In genomic region chr6:51330069-51330706, GRCm38 (mm10) we compare ENCODE assay signal across 21 mouse cellular contexts.
DNase-seq lines count a peak whose midpoint lies in the region; ATAC-seq and TF ChIP-seq lines count a peak whose summit lies in the region.
"Had no signal": no experiment of that assay in that cellular context is flagged by ENCODE, and none has a peak within 500 bp of the region (broad histone marks: within the 10 kb centered on the region; RNA-seq: fewer than 3 reads in every experiment).

No protein-coding gene starts in this region.

- peak overlapping the region; percentile 37; the same call in 1 of the 2 replicates for H3K4me2 ChIP-seq in heart, embryonic 16.5 days (ENCODE audit: low read depth, low read length)
- no peak overlapping the region for H3K4me2 ChIP-seq in intestine, embryonic 16.5 days (ENCODE audit: low read depth, low read length)
- H3K4me2 ChIP-seq: embryonic facial prominence, embryonic 12.5 days; forebrain, embryonic 13.5 days; forebrain, embryonic 15.5 days had no signal

- H3K4me3 ChIP-seq in heart, embryonic 16.5 days (ENCODE audit: low read length): no peak overlapping the region
- H3K4me3 ChIP-seq in heart, adult 2 months: no peak overlapping the region
- no peak overlapping the region for H3K4me3 ChIP-seq in intestine, embryonic 16.5 days (ENCODE audit: low read length)
- H3K4me3 ChIP-seq: embryonic facial prominence, embryonic 10.5 days; embryonic facial prominence, embryonic 12.5 days; forebrain, embryonic 13.5 days; forebrain, embryonic 15.5 days had no signal

- TF ChIP-seq CTCF in heart, adult 2 months (IDR thresholded peaks at IDR 0.05): no peak

- H3K9ac ChIP-seq in heart, embryonic 16.5 days (ENCODE audit: low read length): no peak overlapping the region
- H3K9ac ChIP-seq in heart, adult 2 months (ENCODE audit: low read depth, low read length): no peak overlapping the region
- no peak overlapping the region for H3K9ac ChIP-seq in intestine, embryonic 16.5 days (ENCODE audit: low read depth, low read length)
- H3K9ac ChIP-seq: embryonic facial prominence, embryonic 12.5 days; forebrain, embryonic 13.5 days; forebrain, embryonic 15.5 days had no signal

- no peak for TF ChIP-seq POLR2A in heart, adult 2 months (IDR thresholded peaks at IDR 0.05; ENCODE audit: insufficient read depth, low read depth, low read length)

- no peak for ATAC-seq in heart, embryonic 16.5 days (replicated peaks; ENCODE audit: extremely low read depth, insufficient read depth, low FRiP score)
- ATAC-seq in intestine, embryonic 16.5 days: no peak
- ATAC-seq: activated CD4-positive, CD25-positive, alpha-beta regulatory T cell, adult 4 months; forebrain, embryonic 13.5 days; forebrain, embryonic 15.5 days; Patski had no signal

- H3K27me3 ChIP-seq in heart, embryonic 16.5 days (ENCODE audit: control insufficient read depth, insufficient read depth, low read length): no peaks in the 10 kb centered on the region
- no peaks in the 10 kb centered on the region for H3K27me3 ChIP-seq in heart, adult 2 months (ENCODE audit: control insufficient read depth, insufficient read depth, low read length)
- H3K27me3 ChIP-seq in intestine, embryonic 16.5 days (replicated peaks; ENCODE audit: control insufficient read depth, insufficient read depth, low read length): no peaks in the 10 kb centered on the region
- H3K27me3 ChIP-seq: embryonic facial prominence, embryonic 12.5 days; forebrain, embryonic 13.5 days; forebrain, embryonic 15.5 days; Patski had no signal

- no peaks in the 10 kb centered on the region for H3K9me3 ChIP-seq in heart, embryonic 16.5 days (replicated peaks; ENCODE audit: control insufficient read depth, low read length)
- no peaks in the 10 kb centered on the region for H3K9me3 ChIP-seq in intestine, embryonic 16.5 days (ENCODE audit: control insufficient read depth, low read length)
- H3K9me3 ChIP-seq: embryonic facial prominence, embryonic 10.5 days; embryonic facial prominence, embryonic 12.5 days; forebrain, embryonic 13.5 days; forebrain, embryonic 15.5 days; G1E had no signal

- peak overlapping the region; percentile 87 for H3K27ac ChIP-seq in heart, embryonic 16.5 days (ENCODE audit: low read length)
- no peak overlapping the region; the same call in 1 of the 2 replicates for H3K27ac ChIP-seq in heart, adult 2 months
- no peak overlapping the region for H3K27ac ChIP-seq in intestine, embryonic 16.5 days (ENCODE audit: low read length)
- H3K27ac ChIP-seq: embryonic facial prominence, embryonic 10.5 days; embryonic facial prominence, embryonic 12.5 days; forebrain, embryonic 13.5 days; forebrain, embryonic 15.5 days had no signal

- TF ChIP-seq EP300 in heart, adult 2 months (IDR thresholded peaks at IDR 0.05; ENCODE audit: insufficient read depth, low read depth, low read length): no peak

- H3K4me1 ChIP-seq in heart, embryonic 16.5 days (ENCODE audit: control insufficient read depth, insufficient read depth, low read length): peaks cover 48% of the 10 kb centered on the region
- H3K4me1 ChIP-seq in heart, adult 2 months (ENCODE audit: control insufficient read depth, insufficient read depth, low read length): peaks cover 6% of the 10 kb centered on the region
- peaks cover 5% of the 10 kb centered on the region; the same call in 1 of the 2 replicates for H3K4me1 ChIP-seq in intestine, embryonic 16.5 days (ENCODE audit: control insufficient read depth, insufficient read depth, low read length)
- H3K4me1 ChIP-seq: forebrain, embryonic 13.5 days; forebrain, embryonic 15.5 days had no signal

- 50% methylated on average over 5 of the region's 5 CpGs for WGBS in heart, embryonic 16.5 days
- WGBS in heart, adult 2 months: 45% methylated on average over 5 of the region's 5 CpGs
- 54% methylated on average over 5 of the region's 5 CpGs for WGBS in intestine, embryonic 16.5 days

- no peaks in the 10 kb centered on the region for H3K79me2 ChIP-seq in heart, adult 2 months (replicated peaks; ENCODE audit: control insufficient read depth, insufficient read depth, low read length)

- no peaks in the 10 kb centered on the region for H3K36me3 ChIP-seq in heart, embryonic 16.5 days (ENCODE audit: control insufficient read depth, insufficient read depth)
- no peaks in the 10 kb centered on the region for H3K36me3 ChIP-seq in heart, adult 2 months (ENCODE audit: control insufficient read depth, insufficient read depth, low read length)
- no peaks in the 10 kb centered on the region for H3K36me3 ChIP-seq in intestine, embryonic 16.5 days (ENCODE audit: control insufficient read depth, insufficient read depth, low read length)
- H3K36me3 ChIP-seq: embryonic facial prominence, embryonic 10.5 days; embryonic facial prominence, embryonic 12.5 days; forebrain, embryonic 15.5 days; G1E had no signal

- peak; percentile 69 for DNase-seq in heart, adult 11 months
- DNase-seq in heart, postnatal 14 days: no peak
- DNase-seq in heart, adult 2 months: no peak
- peak; percentile 6 for DNase-seq in A20 (ENCODE audit: low read depth, low spot score)
- peak; percentile 35 for DNase-seq in induced T-regulatory cell, adult 2 months (ENCODE audit: low read depth)
- DNase-seq: adrenal gland, adult 8-10 months; adrenal gland, postnatal 14 days; adrenal gland, postnatal 36 days; cerebellum, adult 11-12 months; cerebellum, adult 2 months; cerebellum, adult 9-10 months; cerebellum, postnatal 25 days had no signal

- intact Hi-C loops in heart, postnatal 14 days (cut with DNase I): loop anchor here (5.0 kb wide), 1 partner anchor 58 kb away; no protein-coding TSS in a partner anchor
- intact Hi-C loops in heart, adult 2 months (cut with DNase I): loop anchor here (5.0 to 10.0 kb wide), 2 partner anchors 63 to 115 kb away; no protein-coding TSS in a partner anchor

Comparison
In these comparisons a context has a peak if more than half of its experiments do, and no peak if none do; other contexts are left out.
1. DNase-seq: peak in heart, adult 11 months (single experiment), A20 (single experiment) and induced T-regulatory cell, adult 2 months (single experiment); none in heart, postnatal 14 days (0 of 2) and heart, adult 2 months (0 of 2).